Mouse (Mus musculus) MEL (cell line): ENCODE results near the gene Ston1. TPM values are rescaled to one million over a fixed set of nuclear protein-coding genes. Genes with fewer than 3 reads are reported as not detected.

Experiments
- DNase-seq: peaks from one replicate; pipeline ENCODE4 v3.0.0; 2011; ENCODE audit warnings: low read depth, low spot score
- H3K27ac ChIP-seq: 2 replicates; pipeline ENCODE4 v1.5.1; 2012; ENCODE audit warnings: low read depth, mild to moderate bottlenecking, control low read depth, low read length, moderate library complexity; ENCODE audit not compliant: control insufficient read depth
- H3K27me3 ChIP-seq, 2 experiments: fragments of 150-350 bp in 1 of 2; sonication (generic) in 1 of 2; 2 replicates each; pipeline ENCODE4 v1.6.1; 2012; ENCODE audit warnings: low read length in 2 of 2, mild to moderate bottlenecking in 2 of 2, improper control_type of control experiment in 1 of 2, moderate library complexity in 1 of 2; ENCODE audit not compliant: insufficient read depth in 2 of 2, control insufficient read depth in 1 of 2
- H3K36me3 ChIP-seq, 2 experiments: 2 replicates each; pipeline ENCODE4 v1.6.1; 2012 to 2014; ENCODE audit warnings: low read length in 2 of 2, improper control_type of control experiment in 1 of 2, inconsistent platforms in 1 of 2, mild to moderate bottlenecking in 1 of 2; ENCODE audit not compliant: insufficient read depth in 2 of 2, control insufficient read depth in 1 of 2
- H3K4me1 ChIP-seq, 2 experiments: fragments of 150-350 bp in 1 of 2; sonication (generic) in 1 of 2; 2 replicates each; pipeline ENCODE4 v1.6.1; 2012; ENCODE audit warnings: low read length in 2 of 2, improper control_type of control experiment in 1 of 2, mild to moderate bottlenecking in 1 of 2; ENCODE audit not compliant: insufficient read depth in 2 of 2, control insufficient read depth in 1 of 2
- H3K4me3 ChIP-seq, 2 experiments: fragments of 150-350 bp in 1 of 2; sonication (generic) in 1 of 2; 2 replicates each; pipeline ENCODE4 v1.5.1; 2012; ENCODE audit warnings: low read depth in 2 of 2, low read length in 2 of 2, mild to moderate bottlenecking in 2 of 2, moderate library complexity in 2 of 2, control low read depth in 1 of 2, improper control_type of control experiment in 1 of 2; ENCODE audit not compliant: control insufficient read depth in 1 of 2, insufficient read depth in 1 of 2
- H3K79me2 ChIP-seq: 2 replicates; pipeline ENCODE4 v1.6.1; 2012; ENCODE audit warnings: mild to moderate bottlenecking, low read length, moderate library complexity; ENCODE audit not compliant: control insufficient read depth, poor library complexity, insufficient read depth
- H3K9ac ChIP-seq: 2 replicates; pipeline ENCODE4 v1.6.1; 2012; ENCODE audit warnings: low read depth, mild to moderate bottlenecking, control low read depth, low read length, moderate library complexity; ENCODE audit not compliant: control insufficient read depth, poor library complexity, severe bottlenecking
- H3K9me3 ChIP-seq: fragments of 150-350 bp; sonication (generic); replicated peaks from 2 replicates; pipeline ENCODE4 v1.6.1; 2012; ENCODE audit warnings: mild to moderate bottlenecking, low read length, improper control_type of control experiment, moderate library complexity; ENCODE audit not compliant: insufficient read depth
- E2F4 ChIP-seq: IDR thresholded peaks from 2 replicates; pipeline ENCODE4 v1.6.1; 2011; ENCODE audit warnings: low read depth, low read length, improper control_type of control experiment, borderline replicate concordance
- ETS1 ChIP-seq: IDR thresholded peaks from 2 replicates; pipeline ENCODE4 v1.6.1; 2012; ENCODE audit warnings: low read depth, mild to moderate bottlenecking, inconsistent platforms, low read length, improper control_type of control experiment, moderate library complexity
- GATA1 ChIP-seq: IDR thresholded peaks from 2 replicates; pipeline ENCODE4 v1.6.1; 2011; ENCODE audit warnings: low read depth, low read length, improper control_type of control experiment
- KAT2A ChIP-seq: conservative IDR thresholded peaks from 2 replicates; pipeline ENCODE4 v1.6.1; 2012; ENCODE audit warnings: low read depth, low read length, improper control_type of control experiment, inconsistent platforms
- MAZ ChIP-seq: IDR thresholded peaks from 2 replicates; pipeline ENCODE4 v1.6.1; 2012; ENCODE audit warnings: low read depth, mild to moderate bottlenecking, inconsistent platforms, low read length, improper control_type of control experiment
- MEF2A ChIP-seq: IDR thresholded peaks from 2 replicates; pipeline ENCODE4 v1.6.1; 2014; ENCODE audit warnings: low read depth, mild to moderate bottlenecking, inconsistent platforms, low read length, improper control_type of control experiment; ENCODE audit not compliant: poor library complexity, insufficient replicate concordance, severe bottlenecking; ENCODE audit errors: extremely low read depth
- NELFE ChIP-seq: IDR thresholded peaks from 2 replicates; pipeline ENCODE4 v1.6.1; 2011; ENCODE audit warnings: low read depth, low read length, improper control_type of control experiment
- POLR2AphosphoS2 ChIP-seq: IDR thresholded peaks from 2 replicates; pipeline ENCODE4 v1.6.1; 2011; ENCODE audit warnings: low read length, improper control_type of control experiment
- RAD21 ChIP-seq: IDR thresholded peaks from 2 replicates; pipeline ENCODE4 v1.6.1; 2011; ENCODE audit warnings: mild to moderate bottlenecking, low read depth, low read length, improper control_type of control experiment
- RCOR1 ChIP-seq: IDR thresholded peaks from 2 replicates; pipeline ENCODE4 v1.6.1; 2012; ENCODE audit warnings: low read depth, mild to moderate bottlenecking, inconsistent platforms, low read length, improper control_type of control experiment
- SIN3A ChIP-seq: IDR thresholded peaks from 2 replicates; pipeline ENCODE4 v1.6.1; 2012; ENCODE audit warnings: low read length, improper control_type of control experiment, inconsistent platforms
- SMC3 ChIP-seq: IDR thresholded peaks from 2 replicates; pipeline ENCODE4 v1.6.1; 2011; ENCODE audit warnings: low read depth, low read length, improper control_type of control experiment
- USF2 ChIP-seq, 2 experiments: IDR thresholded peaks; 2 replicates each; pipeline ENCODE4 v1.6.1; 2011 to 2012; ENCODE audit warnings: improper control_type of control experiment in 2 of 2, low read length in 2 of 2, borderline replicate concordance in 1 of 2, inconsistent platforms in 1 of 2, low read depth in 1 of 2, mild to moderate bottlenecking in 1 of 2; ENCODE audit not compliant: insufficient read depth in 1 of 2
- ZKSCAN1 ChIP-seq: IDR thresholded peaks from 2 replicates; pipeline ENCODE4 v1.6.1; 2012; ENCODE audit warnings: low read depth, mild to moderate bottlenecking, inconsistent platforms, low read length, improper control_type of control experiment, moderate library complexity
- ZNF384 ChIP-seq: IDR thresholded peaks from 2 replicates; pipeline ENCODE4 v1.6.1; 2012; ENCODE audit warnings: low read depth, mild to moderate bottlenecking, inconsistent platforms, low read length, improper control_type of control experiment
- polyA plus RNA-seq, 2 experiments: library from polyadenylated mRNA; stranded (reverse) in 1 of 2; unstranded in 1 of 2; fragments of >175 nt in 1 of 2; fragments of >200 nt in 1 of 2; gene quantifications; 2 replicates each; pipeline versions ENCODE4 v1.2.1 to v1.2.4; 2012; ENCODE audit warnings: low replicate concordance in 2 of 2, low read depth in 1 of 2; ENCODE audit not compliant: insufficient read length in 2 of 2, insufficient read depth in 1 of 2, missing spikeins in 1 of 2
- total RNA-seq: library from RNA; depleted of rRNA; stranded (reverse); fragments of 300-350 nt; gene quantifications from 2 replicates; pipeline ENCODE4 v1.2.3, GENCODE M21; 2012; rRNA removed

The Ston1 gene
- 0.39 and 1.0 TPM in 2 replicates for total RNA-seq
- polyA plus RNA-seq: 1 to 10 TPM in 1 of 2 experiments, not detected in 1; 4.9 TPM

- no peaks in the 10 kb centered on the region for H3K9me3 ChIP-seq
- peak within 1 kb of the TSS; percentile 66 to 97 for H3K4me3 ChIP-seq
- no peaks in the 10 kb centered on the region for H3K36me3 ChIP-seq
- peak within 1 kb of the TSS; percentile 54 for H3K9ac ChIP-seq
- TF ChIP-seq RAD21 (no peak), ZNF384 (no peak), GATA1 (no peak), KAT2A (no peak), POLR2AphosphoS2 (no peak), RCOR1 (no peak), SMC3 (no peak), SIN3A (no peak; the same call in 1 of the 2 replicates), NELFE (no peak), MAZ (no peak), MEF2A (no peak), USF2 (IDR thresholded peaks at IDR 0.05; ENCODE audit: borderline replicate concordance in 1 of 2, insufficient read depth in 1 of 2, low read depth in 1 of 2, low read length in 2 of 2) (no peak), ZKSCAN1 (no peak)
- peaks cover 0 to 7% of the 10 kb centered on the region in 2 experiments; a peak in 2 of 4 replicates for H3K4me1 ChIP-seq
- DNase-seq: peak; percentile 46
- no peaks in the 10 kb centered on the region for H3K27me3 ChIP-seq
- no peak within 1 kb of the TSS for H3K27ac ChIP-seq
- no peaks in the 10 kb centered on the region for H3K79me2 ChIP-seq
These were observed at the start of gene Ston1 for GRCm38 (mm10) chr17:88597222-88598055. Ston1 (plus strand) TSS chr17:88597684.

GRCm38 (mm10) chr17:88549411-88550191 is 47.9 kb upstream of the Ston1 start:
- Histone ChIP-seq H3K9ac (no peak overlapping the region), H3K27ac (no peak overlapping the region), H3K4me3 (no peak overlapping the region), H3K36me3 (no peaks in the 10 kb centered on the region), H3K27me3 (no peaks in the 10 kb centered on the region), H3K4me1 (no peaks in the 10 kb centered on the region; a peak in 1 of 4 replicates), H3K79me2 (no peaks in the 10 kb centered on the region), H3K9me3 (no peaks in the 10 kb centered on the region)
- no peak for DNase-seq
- TF ChIP-seq ETS1 (no peak), E2F4 (no peak), ZNF384 (peak; percentile 50), ZKSCAN1 (no peak)
